Mouse (Mus musculus): Measurements from ENCODE around the gene Cmss1. TPM values are rescaled to one million over a fixed set of nuclear protein-coding genes. Genes with fewer than 3 reads are reported as not detected.

The Cmss1 gene
- total and polyA plus RNA-seq, 2 experiments from 2014 or later = 14.7 to 43.4 TPM

- Histone ChIP-seq H3K4me2 (ENCODE audit: low read depth, low read length, poor library complexity, severe bottlenecking) (no peak overlapping the region), H3K9ac (replicated peaks; ENCODE audit: low read length, poor library complexity, severe bottlenecking) (no peak overlapping the region), H3K4me3 (ENCODE audit: low read depth, low read length) (no peak overlapping the region), H3K27ac (ENCODE audit: low read depth, low read length) (no peak overlapping the region), H3K27me3 (ENCODE audit: insufficient read depth, low read length) (no peaks in the 10 kb centered on the region), H3K9me3 (ENCODE audit: low read length) (no peaks in the 10 kb centered on the region), H3K4me1 (ENCODE audit: insufficient read depth, low read length) (no peaks in the 10 kb centered on the region), H3K36me3 (ENCODE audit: insufficient read depth, low read length) (no peaks in the 10 kb centered on the region)
- ATAC-seq (ENCODE audit: low FRiP score) (no peak), DNase-seq (ENCODE audit: low spot score) (no peak)
- WGBS = 94% methylated on average over 9 of the region's 9 CpGs
- TF ChIP-seq CTCF (IDR thresholded peaks at IDR 0.05) = no peak
Measured at GRCm38 (mm10) chr16:57315026-57315425, 291.6 kb downstream of the Cmss1 start.

DNA sequence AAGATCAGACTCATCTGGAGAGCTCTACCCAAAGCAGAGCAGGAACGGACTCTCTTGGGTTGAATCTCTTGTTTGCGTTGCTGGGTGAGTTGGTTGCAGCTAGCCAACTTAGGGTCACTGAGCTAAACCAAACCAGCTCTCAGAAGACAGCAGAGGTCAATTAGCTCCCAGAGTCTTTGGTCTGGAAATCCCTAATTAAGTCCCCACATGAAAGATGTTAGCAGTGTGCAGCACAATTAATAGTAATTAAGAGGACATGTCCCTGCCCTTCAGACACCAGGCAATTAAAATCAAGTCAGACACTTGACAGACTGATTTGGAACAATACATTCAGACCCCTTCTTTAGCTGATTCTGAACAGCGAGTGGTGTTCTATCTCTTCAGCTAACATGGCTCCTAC lies 292.4 kb downstream of the Cmss1 start:
- H3K27ac ChIP-seq (ENCODE audit: low read depth, low read length) = no peak overlapping the region
- H3K4me2 ChIP-seq (ENCODE audit: low read depth, low read length, poor library complexity, severe bottlenecking) = no peak overlapping the region
- no peak overlapping the region for H3K4me3 ChIP-seq (ENCODE audit: low read depth, low read length)
- H3K9ac ChIP-seq (replicated peaks; ENCODE audit: low read length, poor library complexity, severe bottlenecking) = no peak overlapping the region
- WGBS = 88% methylated on average over 3 of the region's 3 CpGs
- no peak for TF ChIP-seq CTCF (IDR thresholded peaks at IDR 0.05)
- DNase-seq (ENCODE audit: low spot score) (no peak), ATAC-seq (ENCODE audit: low FRiP score) (no peak)
- H3K36me3 ChIP-seq (ENCODE audit: insufficient read depth, low read length) = no peaks in the 10 kb centered on the region
- H3K4me1 ChIP-seq (ENCODE audit: insufficient read depth, low read length) = no peaks in the 10 kb centered on the region
- H3K9me3 ChIP-seq (ENCODE audit: low read length) = no peaks in the 10 kb centered on the region
- no peaks in the 10 kb centered on the region for H3K27me3 ChIP-seq (ENCODE audit: insufficient read depth, low read length)

- Histone ChIP-seq H3K9ac (replicated peaks; ENCODE audit: low read length, poor library complexity, severe bottlenecking) (no peak overlapping the region), H3K27me3 (ENCODE audit: insufficient read depth, low read length) (no peaks in the 10 kb centered on the region), H3K9me3 (ENCODE audit: low read length) (no peaks in the 10 kb centered on the region), H3K27ac (ENCODE audit: low read depth, low read length) (no peak overlapping the region), H3K36me3 (ENCODE audit: insufficient read depth, low read length) (no peaks in the 10 kb centered on the region), H3K4me2 (ENCODE audit: low read depth, low read length, poor library complexity, severe bottlenecking) (no peak overlapping the region), H3K4me3 (ENCODE audit: low read depth, low read length) (no peak overlapping the region), H3K4me1 (ENCODE audit: insufficient read depth, low read length) (no peaks in the 10 kb centered on the region)
- TF ChIP-seq CTCF (IDR thresholded peaks at IDR 0.05) = no peak
- DNase-seq (ENCODE audit: low spot score) (no peak), ATAC-seq (ENCODE audit: low FRiP score) (no peak)
- WGBS = 87% methylated on average over 3 of the region's 3 CpGs
Measured at GRCm38 (mm10) chr16:57313487-57313886, 293.2 kb downstream of the Cmss1 start.

GRCm38 (mm10) chr16:57312130-57312529 lies 294.5 kb downstream of the Cmss1 start:
- Histone ChIP-seq H3K4me1 (ENCODE audit: insufficient read depth, low read length) (no peaks in the 10 kb centered on the region), H3K4me3 (ENCODE audit: low read depth, low read length) (no peak overlapping the region), H3K9me3 (ENCODE audit: low read length) (no peaks in the 10 kb centered on the region), H3K9ac (replicated peaks; ENCODE audit: low read length, poor library complexity, severe bottlenecking) (no peak overlapping the region), H3K27ac (ENCODE audit: low read depth, low read length) (no peak overlapping the region), H3K27me3 (ENCODE audit: insufficient read depth, low read length) (no peaks in the 10 kb centered on the region), H3K4me2 (ENCODE audit: low read depth, low read length, poor library complexity, severe bottlenecking) (no peak overlapping the region), H3K36me3 (ENCODE audit: insufficient read depth, low read length) (no peaks in the 10 kb centered on the region)
- no peak for ATAC-seq (ENCODE audit: low FRiP score)
- 89% methylated on average over 2 of the region's 2 CpGs for WGBS
- no peak for TF ChIP-seq CTCF (IDR thresholded peaks at IDR 0.05)
- no peak for DNase-seq (ENCODE audit: low spot score)

DNA sequence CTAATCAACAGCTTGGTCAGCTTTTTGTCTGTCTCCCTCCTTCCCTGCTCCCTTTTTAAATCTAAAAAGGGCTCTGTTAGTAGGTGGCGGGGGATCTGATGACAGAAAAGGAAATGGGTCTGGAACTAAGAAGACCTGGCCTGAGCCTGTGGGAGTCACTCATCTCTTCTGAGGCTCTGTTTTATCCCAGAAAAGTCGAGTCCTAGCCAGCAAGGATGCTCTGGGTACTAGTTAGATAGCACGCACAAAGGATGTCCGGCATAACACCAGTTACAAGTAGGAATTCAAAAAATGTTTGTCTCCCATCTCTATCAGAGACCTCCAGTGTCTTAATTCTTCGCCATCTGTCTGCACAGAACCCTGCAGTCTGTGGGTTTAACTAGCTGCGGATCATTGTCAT lies 301.2 kb downstream of the Cmss1 start:
- 83% methylated on average over 6 of the region's 6 CpGs for WGBS
- ATAC-seq (ENCODE audit: low FRiP score) (no peak), DNase-seq (ENCODE audit: low spot score) (no peak)
- no peak overlapping the region for H3K4me2 ChIP-seq (ENCODE audit: low read depth, low read length, poor library complexity, severe bottlenecking)
- no peak overlapping the region for H3K27ac ChIP-seq (ENCODE audit: low read depth, low read length)
- H3K4me1 ChIP-seq (ENCODE audit: insufficient read depth, low read length) = no peaks in the 10 kb centered on the region
- no peak overlapping the region for H3K9ac ChIP-seq (replicated peaks; ENCODE audit: low read length, poor library complexity, severe bottlenecking)
- no peak overlapping the region for H3K4me3 ChIP-seq (ENCODE audit: low read depth, low read length)
- H3K27me3 ChIP-seq (ENCODE audit: insufficient read depth, low read length) = no peaks in the 10 kb centered on the region
- no peak for TF ChIP-seq CTCF (IDR thresholded peaks at IDR 0.05)
- H3K9me3 ChIP-seq (ENCODE audit: low read length) = no peaks in the 10 kb centered on the region
- no peaks in the 10 kb centered on the region for H3K36me3 ChIP-seq (ENCODE audit: insufficient read depth, low read length)

DNA sequence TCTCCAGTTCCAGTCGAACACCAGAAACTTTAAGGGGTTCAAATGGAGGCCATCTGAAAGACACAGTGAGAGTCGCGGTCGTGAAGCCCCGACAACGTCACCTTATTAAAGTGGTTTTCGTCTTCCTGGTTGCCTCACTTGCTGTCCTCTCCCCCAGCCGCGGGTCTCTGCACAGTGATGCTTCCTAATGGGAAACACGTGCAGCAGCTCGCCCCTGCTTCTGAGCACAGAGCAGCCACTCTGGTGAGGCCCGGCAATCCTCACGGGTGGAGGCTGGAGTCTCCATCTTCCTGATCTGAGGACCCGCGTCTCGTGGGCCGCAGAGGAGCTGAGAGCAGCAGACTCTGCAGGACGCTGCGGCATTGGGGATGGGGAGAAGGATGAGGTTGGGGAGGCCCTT lies 302.9 kb downstream of the Cmss1 start:
- TF ChIP-seq CTCF (IDR thresholded peaks at IDR 0.05) = no peak
- Histone ChIP-seq H3K9me3 (ENCODE audit: low read length) (no peaks in the 10 kb centered on the region), H3K4me2 (ENCODE audit: low read depth, low read length, poor library complexity, severe bottlenecking) (no peak overlapping the region), H3K27me3 (ENCODE audit: insufficient read depth, low read length) (no peaks in the 10 kb centered on the region), H3K36me3 (ENCODE audit: insufficient read depth, low read length) (no peaks in the 10 kb centered on the region), H3K4me3 (ENCODE audit: low read depth, low read length) (no peak overlapping the region), H3K9ac (replicated peaks; ENCODE audit: low read length, poor library complexity, severe bottlenecking) (no peak overlapping the region), H3K4me1 (ENCODE audit: insufficient read depth, low read length) (no peaks in the 10 kb centered on the region), H3K27ac (ENCODE audit: low read depth, low read length) (no peak overlapping the region)
- ATAC-seq (ENCODE audit: low FRiP score) (no peak), DNase-seq (ENCODE audit: low spot score) (no peak)
- WGBS = 66% methylated on average over 19 of the region's 19 CpGs

Data from midbrain, postnatal 0 days (tissue).